Mouse (Mus musculus) testis, adult 2 months (tissue): ENCODE data around the gene Gm9945. TPM values are rescaled to one million over a fixed set of nuclear protein-coding genes. Genes with fewer than 3 reads are reported as not detected.

Source experiments
- H3K27ac ChIP-seq: fragments of 200-500 bp; 2 replicates; pipeline ENCODE4 v1.5.1; 2012; ENCODE audit warnings: low read depth, low read length; ENCODE audit not compliant: control insufficient read depth, insufficient read depth
- H3K27me3 ChIP-seq: fragments of 200-500 bp; 2 replicates; pipeline ENCODE4 v1.6.1; 2012; ENCODE audit warnings: mild to moderate bottlenecking, low read length, moderate library complexity; ENCODE audit not compliant: control insufficient read depth, insufficient read depth
- H3K36me3 ChIP-seq: fragments of 200-500 bp; 2 replicates; pipeline ENCODE4 v1.6.1; 2012; ENCODE audit warnings: mild to moderate bottlenecking, low read length; ENCODE audit not compliant: control insufficient read depth, insufficient read depth
- H3K4me1 ChIP-seq: fragments of 200-500 bp; 2 replicates; pipeline ENCODE4 v1.6.1; 2012; ENCODE audit warnings: low read length; ENCODE audit not compliant: control insufficient read depth, insufficient read depth
- H3K4me3 ChIP-seq: fragments of 200-500 bp; 2 replicates; pipeline ENCODE4 v1.5.1; 2012; ENCODE audit warnings: low read depth, mild to moderate bottlenecking, low read length, moderate library complexity, mixed read lengths; ENCODE audit not compliant: control insufficient read depth
- CTCF ChIP-seq: fragments of 200-500 bp; IDR thresholded peaks from 2 replicates; pipeline ENCODE4 v1.5.1; 2012; ENCODE audit warnings: low read depth, mild to moderate bottlenecking, inconsistent platforms, low read length, moderate library complexity; ENCODE audit not compliant: control insufficient read depth, insufficient read depth, insufficient replicate concordance
- POLR2A ChIP-seq: fragments of 200-500 bp; IDR thresholded peaks from 2 replicates; pipeline ENCODE4 v1.6.1; 2012; ENCODE audit warnings: low read depth, mild to moderate bottlenecking, inconsistent platforms, low read length, moderate library complexity; ENCODE audit not compliant: control insufficient read depth
- polyA plus RNA-seq: library from polyadenylated mRNA; depleted of rRNA; stranded (reverse); fragments of >200 nt; gene quantifications from 2 replicates; pipeline ENCODE4 v1.2.3, GENCODE M21; 2012

The Gm9945 gene
- polyA plus RNA-seq, 1 experiment, result not detected

DNA sequence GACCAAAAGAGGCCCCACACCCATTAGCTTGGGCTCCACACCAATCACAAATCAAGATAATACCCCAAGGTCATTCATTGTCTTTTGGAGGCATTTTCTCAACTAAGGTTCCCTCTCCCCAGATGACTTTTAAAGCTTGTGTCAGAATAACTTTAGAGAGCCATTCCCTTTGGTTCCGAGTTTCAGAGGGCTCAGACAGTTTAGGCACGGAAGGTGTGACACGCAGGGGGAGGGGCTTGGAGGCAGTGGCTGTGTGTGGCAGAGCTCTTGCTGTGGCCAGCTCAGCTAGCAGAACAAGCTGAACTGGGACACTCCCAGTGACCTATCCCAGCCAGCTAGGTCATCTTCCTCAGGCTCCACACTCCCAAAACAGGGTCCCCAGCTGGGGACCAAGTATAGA, 28.6 kb downstream of the Gm9945 start:
- no peak for TF ChIP-seq CTCF
- TF ChIP-seq POLR2A, result no peak
- Histone ChIP-seq H3K4me1 (no peaks in the 10 kb centered on the region), H3K27me3 (no peaks in the 10 kb centered on the region), H3K27ac (no peak overlapping the region), H3K36me3 (no peaks in the 10 kb centered on the region), H3K4me3 (no peak overlapping the region)

DNA sequence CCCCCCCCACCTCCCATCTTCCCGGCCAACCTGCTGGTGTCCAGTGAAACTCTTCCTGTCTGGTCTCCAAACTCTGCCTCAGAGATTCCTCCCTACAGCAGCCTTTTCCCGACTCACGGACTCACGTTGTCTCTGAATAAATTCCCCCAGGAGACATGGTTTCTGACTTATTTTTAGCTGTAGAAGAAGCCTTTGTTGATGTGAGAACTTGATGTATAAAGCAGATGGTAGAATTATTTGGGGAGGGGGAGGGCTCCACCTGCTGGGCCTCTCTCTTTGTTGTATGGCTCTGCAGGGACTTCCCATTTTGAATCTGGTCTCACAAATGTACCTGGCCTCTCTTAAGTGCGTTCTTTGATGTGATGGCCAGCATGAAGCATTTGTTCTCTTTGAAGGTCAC, 30.4 kb downstream of the Gm9945 start:
- Histone ChIP-seq H3K4me1 (no peaks in the 10 kb centered on the region), H3K27me3 (no peaks in the 10 kb centered on the region), H3K36me3 (no peaks in the 10 kb centered on the region), H3K27ac (no peak overlapping the region), H3K4me3 (no peak overlapping the region)
- TF ChIP-seq POLR2A, result no peak
- TF ChIP-seq CTCF, result no peak

GRCm38 (mm10) chr11:53516775-53517627, 37.0 kb downstream of the Gm9945 start:
- Histone ChIP-seq H3K4me3 (no peak overlapping the region), H3K27me3 (no peaks in the 10 kb centered on the region), H3K4me1 (peaks cover 5% of the 10 kb centered on the region; the same call in 1 of the 2 replicates), H3K36me3 (no peaks in the 10 kb centered on the region), H3K27ac (no peak overlapping the region)
- TF ChIP-seq CTCF (no peak), POLR2A (no peak)

- no peaks in the 10 kb centered on the region for H3K36me3 ChIP-seq
- no peak for TF ChIP-seq POLR2A
- TF ChIP-seq CTCF, result no peak
- H3K27me3 ChIP-seq, result no peaks in the 10 kb centered on the region
- no peak overlapping the region for H3K4me3 ChIP-seq
- no peak overlapping the region for H3K27ac ChIP-seq
- peaks cover 5% of the 10 kb centered on the region; the same call in 1 of the 2 replicates for H3K4me1 ChIP-seq
Observed at GRCm38 (mm10) chr11:53518759-53519158, 38.8 kb downstream of the Gm9945 start.

GRCm38 (mm10) chr11:53519207-53520121, 39.5 kb downstream of the Gm9945 start, which contains the start of gene Sept8:
Gene Sept8, plus strand, starts transcription at chr11:53519257.
- TF ChIP-seq POLR2A (peak; percentile 9; the same call in 1 of the 2 replicates), CTCF (no peak)
- Histone ChIP-seq H3K4me1 (peaks cover 5% of the 10 kb centered on the region), H3K27ac (peak within 1 kb of the TSS; percentile 37), H3K36me3 (no peaks in the 10 kb centered on the region), H3K4me3 (peak within 1 kb of the TSS; percentile 67), H3K27me3 (no peaks in the 10 kb centered on the region)

DNA sequence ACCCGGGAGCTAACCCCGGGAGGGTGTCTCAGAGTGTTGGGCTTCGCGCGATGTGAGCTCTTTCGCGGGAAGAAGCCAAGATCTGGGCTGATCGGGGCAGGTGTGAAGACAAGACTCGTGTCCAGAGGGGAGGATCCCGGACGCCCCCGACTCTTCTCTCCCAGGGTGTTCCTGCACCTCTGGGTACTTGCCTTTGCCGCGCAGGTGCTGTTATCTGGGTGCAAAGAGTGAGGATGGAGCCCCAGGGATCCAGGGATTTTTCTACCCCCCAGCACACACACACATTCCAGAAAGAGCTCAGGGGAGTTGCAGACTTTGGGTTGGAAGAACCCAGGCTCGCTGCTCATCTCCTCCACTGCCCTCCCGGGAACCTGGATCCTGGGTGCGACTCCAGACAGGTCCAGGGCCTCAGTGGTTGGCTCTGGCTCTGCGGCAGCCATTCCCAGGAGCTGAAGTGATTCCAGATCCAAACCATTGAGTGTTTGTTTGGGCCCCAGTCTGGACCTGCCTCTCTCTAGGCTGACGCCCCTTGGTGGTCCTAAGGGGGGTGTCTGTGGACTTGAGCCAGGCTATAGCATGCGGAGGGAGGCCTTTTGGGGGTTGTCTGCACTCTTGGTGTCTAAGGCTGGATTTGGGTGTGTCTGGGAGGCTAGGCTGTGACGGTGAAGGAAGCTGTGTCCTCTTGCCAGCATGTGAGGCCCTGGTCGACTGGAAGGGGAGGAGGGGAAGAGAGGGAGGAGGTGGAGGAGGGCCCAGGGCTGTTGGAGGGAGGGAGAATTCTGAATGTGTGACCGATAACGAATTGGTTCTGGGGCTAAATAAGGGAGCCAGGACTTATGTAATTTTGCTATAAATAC, 40.4 kb downstream of the Gm9945 start:
- TF ChIP-seq CTCF, result no peak
- no peak for TF ChIP-seq POLR2A
- Histone ChIP-seq H3K36me3 (no peaks in the 10 kb centered on the region), H3K4me3 (peak overlapping the region; percentile 67), H3K27ac (peak overlapping the region; percentile 37), H3K4me1 (peaks cover 13% of the 10 kb centered on the region), H3K27me3 (no peaks in the 10 kb centered on the region)
